Comparison of ENCODE assay signal across 9 mouse cellular contexts in genomic region chr1:23321331-23321851, GRCm38 (mm10).
A peak's percentile ranks its signal among the peaks of the same experiment; 100 is the strongest.
DNase-seq lines count a peak whose midpoint lies in the region; ATAC-seq and TF ChIP-seq lines count a peak whose summit lies in the region.
"Had no signal": no experiment of that assay in that cellular context is flagged by ENCODE, and none has a peak within 500 bp of the region (broad histone marks: within the 10 kb centered on the region; RNA-seq: fewer than 3 reads in every experiment).

No protein-coding gene starts in this region.

- ATAC-seq in forebrain, postnatal 0 days, result peak; percentile 53
- ATAC-seq in hindbrain, postnatal 0 days, result peak; percentile 84

- DNase-seq in adrenal gland, postnatal 14 days, result peak; percentile 21
- no peak for DNase-seq in adrenal gland, postnatal 4 days (ENCODE audit: low spot score in 2 of 2)
- peak; percentile 30 for DNase-seq in T-cell, adult 2 months (ENCODE audit: low spot score)
- peak; percentile 31 for DNase-seq in forebrain, postnatal 0 days
- DNase-seq in hindbrain, postnatal 0 days (ENCODE audit: low spot score), result peak; percentile 63
- DNase-seq in lung, postnatal 4 days, result peak; percentile 42 to 45
- peak; percentile 24 for DNase-seq in thymus, postnatal 4 days
- no peak for DNase-seq in left cerebral cortex, adult 11 months (ENCODE audit: low spot score)

- H3K9ac ChIP-seq in forebrain, postnatal 0 days, result peak overlapping the region; percentile 14; the same call in 1 of the 2 replicates
- H3K9ac ChIP-seq in hindbrain, postnatal 0 days (replicated peaks; ENCODE audit: low read length), result peak overlapping the region; percentile 37
- H3K9ac ChIP-seq: limb, embryonic 15.5 days had no signal

- WGBS in forebrain, postnatal 0 days, result 10% methylated on average over 10 of the region's 10 CpGs
- 25% methylated on average over 10 of the region's 10 CpGs for whole genome bisulfite sequencing in hindbrain, postnatal 0 days

- peak overlapping the region; percentile 41 for H3K4me2 ChIP-seq in forebrain, postnatal 0 days (ENCODE audit: low read depth)
- H3K4me2 ChIP-seq in hindbrain, postnatal 0 days (ENCODE audit: low read depth, low read length), result peak overlapping the region; percentile 51
- H3K4me2 ChIP-seq: limb, embryonic 15.5 days had no signal

- 0 out of 2 replicates have a peak overlapping the region, but pooled peaks have one; percentile 0 for H3K4me3 ChIP-seq in forebrain, postnatal 0 days (ENCODE audit: low read depth, low read length)
- 0 out of 2 replicates have a peak overlapping the region, but pooled peaks have one; percentile 13 for H3K4me3 ChIP-seq in hindbrain, postnatal 0 days (ENCODE audit: low read length)
- H3K4me3 ChIP-seq: limb, embryonic 15.5 days had no signal

- no peaks in the 10 kb centered on the region for H3K4me1 ChIP-seq in forebrain, postnatal 0 days (ENCODE audit: insufficient read depth)
- H3K4me1 ChIP-seq in hindbrain, postnatal 0 days (ENCODE audit: insufficient read depth, low read length), result no peaks in the 10 kb centered on the region
- H3K4me1 ChIP-seq: limb, embryonic 15.5 days had no signal

- TF ChIP-seq CTCF in forebrain, postnatal 0 days (IDR thresholded peaks at IDR 0.05; ENCODE audit: low read depth), result no peak
- no peak for TF ChIP-seq CTCF in hindbrain, postnatal 0 days (IDR thresholded peaks at IDR 0.05; ENCODE audit: low read depth)

- no peak overlapping the region for H3K27ac ChIP-seq in forebrain, postnatal 0 days (ENCODE audit: low read depth, low read length)
- H3K27ac ChIP-seq in hindbrain, postnatal 0 days, result peak overlapping the region; percentile 55
- H3K27ac ChIP-seq: limb, embryonic 15.5 days had no signal

- H3K9me3 ChIP-seq in forebrain, postnatal 0 days (ENCODE audit: low read length), result no peaks in the 10 kb centered on the region
- no peaks in the 10 kb centered on the region for H3K9me3 ChIP-seq in hindbrain, postnatal 0 days (ENCODE audit: low read length)
- H3K9me3 ChIP-seq: limb, embryonic 15.5 days had no signal

- H3K27me3 ChIP-seq in forebrain, postnatal 0 days (ENCODE audit: insufficient read depth, low read length), result no peaks in the 10 kb centered on the region
- no peaks in the 10 kb centered on the region for H3K27me3 ChIP-seq in hindbrain, postnatal 0 days (ENCODE audit: insufficient read depth, low read length)
- H3K27me3 ChIP-seq: limb, embryonic 15.5 days had no signal

- no peaks in the 10 kb centered on the region for H3K36me3 ChIP-seq in forebrain, postnatal 0 days (ENCODE audit: insufficient read depth)
- H3K36me3 ChIP-seq in hindbrain, postnatal 0 days (ENCODE audit: insufficient read depth, low read length), result no peaks in the 10 kb centered on the region
- H3K36me3 ChIP-seq: limb, embryonic 15.5 days had no signal

Comparison
In these comparisons a context has a peak if more than half of its experiments do, and no peak if none do; other contexts are left out.
1. DNase-seq: peak in adrenal gland, postnatal 14 days (single experiment), T-cell, adult 2 months (single experiment), forebrain, postnatal 0 days (single experiment), hindbrain, postnatal 0 days (single experiment), lung, postnatal 4 days (2 of 2) and thymus, postnatal 4 days (single experiment); none in adrenal gland, postnatal 4 days (0 of 2) and left cerebral cortex, adult 11 months (single experiment).